Mouse (Mus musculus): ENCODE results near the gene AW551984. TPM values are rescaled to one million over a fixed set of nuclear protein-coding genes. Genes with fewer than 3 reads are reported as not detected.
A peak's percentile ranks its signal among the peaks of the same experiment; 100 is the strongest.

AW551984 gene
- polyA plus RNA-seq, 1 experiment from 2014 or later = 9.4 TPM

GRCm38 (mm10) chr9:39611953-39612352 is 7.8 kb upstream of the AW551984 start:
- H3K9me3 ChIP-seq (ENCODE audit: control insufficient read depth, low read length) = no peaks in the 10 kb centered on the region
- H3K36me3 ChIP-seq (ENCODE audit: control insufficient read depth, insufficient read depth, low read length) = no peaks in the 10 kb centered on the region
- no peak overlapping the region for H3K4me3 ChIP-seq (ENCODE audit: low read depth, low read length)
- 63% methylated on average over 1 of the region's 1 CpGs for WGBS
- no peaks in the 10 kb centered on the region for H3K4me1 ChIP-seq (ENCODE audit: control insufficient read depth, insufficient read depth, low read length)
- H3K27ac ChIP-seq (replicated peaks; ENCODE audit: low read depth, low read length) = no peak overlapping the region
- DNase-seq (ENCODE audit: low spot score) = no peak
- H3K9ac ChIP-seq (ENCODE audit: low read length) = no peak overlapping the region
- no peak overlapping the region for H3K4me2 ChIP-seq (ENCODE audit: low read depth, severe bottlenecking)
- no peak for ATAC-seq (ENCODE audit: insufficient number of reproducible peaks, low FRiP score, low TSS enrichment, low read depth)
- H3K27me3 ChIP-seq (ENCODE audit: control insufficient read depth, insufficient read depth, low read length) = no peaks in the 10 kb centered on the region

- Histone ChIP-seq H3K9me3 (ENCODE audit: control insufficient read depth, low read length) (no peaks in the 10 kb centered on the region), H3K4me2 (ENCODE audit: low read depth, severe bottlenecking) (no peak within 1 kb of the TSS), H3K36me3 (ENCODE audit: control insufficient read depth, insufficient read depth, low read length) (no peaks in the 10 kb centered on the region), H3K4me1 (ENCODE audit: control insufficient read depth, insufficient read depth, low read length) (no peaks in the 10 kb centered on the region), H3K27me3 (ENCODE audit: control insufficient read depth, insufficient read depth, low read length) (no peaks in the 10 kb centered on the region), H3K4me3 (ENCODE audit: low read depth, low read length) (no peak within 1 kb of the TSS), H3K27ac (replicated peaks; ENCODE audit: low read depth, low read length) (no peak within 1 kb of the TSS), H3K9ac (ENCODE audit: low read length) (no peak within 1 kb of the TSS)
- 69% methylated on average over 3 of the region's 3 CpGs for WGBS
- no peak for DNase-seq (ENCODE audit: low spot score)
- no peak for ATAC-seq (ENCODE audit: insufficient number of reproducible peaks, low FRiP score, low TSS enrichment, low read depth)
Measured at GRCm38 (mm10) chr9:39610355-39610754, 6.2 kb upstream of the AW551984 start, which contains the start of gene Olfr148. Gene Olfr148, plus strand, starts transcription at chr9:39610655.

GRCm38 (mm10) chr9:39608497-39608896 is 4.3 kb upstream of the AW551984 start:
- Histone ChIP-seq H3K9me3 (ENCODE audit: control insufficient read depth, low read length) (no peaks in the 10 kb centered on the region), H3K27ac (replicated peaks; ENCODE audit: low read depth, low read length) (no peak overlapping the region), H3K27me3 (ENCODE audit: control insufficient read depth, insufficient read depth, low read length) (no peaks in the 10 kb centered on the region), H3K4me1 (ENCODE audit: control insufficient read depth, insufficient read depth, low read length) (no peaks in the 10 kb centered on the region), H3K4me2 (ENCODE audit: low read depth, severe bottlenecking) (no peak overlapping the region), H3K9ac (ENCODE audit: low read length) (no peak overlapping the region), H3K4me3 (ENCODE audit: low read depth, low read length) (no peak overlapping the region), H3K36me3 (ENCODE audit: control insufficient read depth, insufficient read depth, low read length) (no peaks in the 10 kb centered on the region)
- DNase-seq (ENCODE audit: low spot score) (no peak), ATAC-seq (ENCODE audit: insufficient number of reproducible peaks, low FRiP score, low TSS enrichment, low read depth) (no peak)

GRCm38 (mm10) chr9:39603333-39603845 is 814 bp downstream of the AW551984 start:
- DNase-seq (ENCODE audit: low spot score) (peak; percentile 71), ATAC-seq (ENCODE audit: insufficient number of reproducible peaks, low FRiP score, low TSS enrichment, low read depth) (peak; percentile 82)
- Histone ChIP-seq H3K4me3 (ENCODE audit: low read depth, low read length) (peak overlapping the region; percentile 33), H3K27ac (replicated peaks; ENCODE audit: low read depth, low read length) (no peak overlapping the region), H3K9me3 (ENCODE audit: control insufficient read depth, low read length) (no peaks in the 10 kb centered on the region), H3K4me2 (ENCODE audit: low read depth, severe bottlenecking) (peak overlapping the region; percentile 72), H3K27me3 (ENCODE audit: control insufficient read depth, insufficient read depth, low read length) (no peaks in the 10 kb centered on the region), H3K9ac (ENCODE audit: low read length) (peak overlapping the region; percentile 37; the same call in 1 of the 2 replicates), H3K36me3 (ENCODE audit: control insufficient read depth, insufficient read depth, low read length) (no peaks in the 10 kb centered on the region), H3K4me1 (ENCODE audit: control insufficient read depth, insufficient read depth, low read length) (no peaks in the 10 kb centered on the region)
- 0% methylated on average over 9 of the region's 9 CpGs for WGBS

GRCm38 (mm10) chr9:39602536-39603332 is 1.5 kb downstream of the AW551984 start:
- Histone ChIP-seq H3K27me3 (ENCODE audit: control insufficient read depth, insufficient read depth, low read length) (no peaks in the 10 kb centered on the region), H3K36me3 (ENCODE audit: control insufficient read depth, insufficient read depth, low read length) (no peaks in the 10 kb centered on the region), H3K9me3 (ENCODE audit: control insufficient read depth, low read length) (no peaks in the 10 kb centered on the region), H3K4me1 (ENCODE audit: control insufficient read depth, insufficient read depth, low read length) (no peaks in the 10 kb centered on the region), H3K4me2 (ENCODE audit: low read depth, severe bottlenecking) (peak overlapping the region; percentile 72), H3K9ac (ENCODE audit: low read length) (peak overlapping the region; percentile 37; the same call in 1 of the 2 replicates), H3K27ac (replicated peaks; ENCODE audit: low read depth, low read length) (no peak overlapping the region), H3K4me3 (ENCODE audit: low read depth, low read length) (peak overlapping the region; percentile 33)
- WGBS = 0% methylated on average over 19 of the region's 19 CpGs
- peak; percentile 43 for DNase-seq (ENCODE audit: low spot score)
- peak; percentile 71 for ATAC-seq (ENCODE audit: insufficient number of reproducible peaks, low FRiP score, low TSS enrichment, low read depth)

- no peak for ATAC-seq (ENCODE audit: insufficient number of reproducible peaks, low FRiP score, low TSS enrichment, low read depth)
- Histone ChIP-seq H3K27me3 (ENCODE audit: control insufficient read depth, insufficient read depth, low read length) (no peaks in the 10 kb centered on the region), H3K4me3 (ENCODE audit: low read depth, low read length) (no peak overlapping the region), H3K4me2 (ENCODE audit: low read depth, severe bottlenecking) (no peak overlapping the region), H3K27ac (replicated peaks; ENCODE audit: low read depth, low read length) (no peak overlapping the region), H3K4me1 (ENCODE audit: control insufficient read depth, insufficient read depth, low read length) (no peaks in the 10 kb centered on the region), H3K9me3 (ENCODE audit: control insufficient read depth, low read length) (no peaks in the 10 kb centered on the region), H3K9ac (ENCODE audit: low read length) (no peak overlapping the region), H3K36me3 (ENCODE audit: control insufficient read depth, insufficient read depth, low read length) (no peaks in the 10 kb centered on the region)
- 90% methylated on average over 5 of the region's 5 CpGs for WGBS
- DNase-seq (ENCODE audit: low spot score) = no peak
Measured at GRCm38 (mm10) chr9:39577050-39577449, 27.2 kb downstream of the AW551984 start.

GRCm38 (mm10) chr9:39575469-39575868 is 28.7 kb downstream of the AW551984 start, which contains the start of gene Olfr959:
Gene Olfr959, minus strand, starts transcription at chr9:39575569.
- Histone ChIP-seq H3K27me3 (ENCODE audit: control insufficient read depth, insufficient read depth, low read length) (no peaks in the 10 kb centered on the region), H3K9me3 (ENCODE audit: control insufficient read depth, low read length) (no peaks in the 10 kb centered on the region), H3K4me1 (ENCODE audit: control insufficient read depth, insufficient read depth, low read length) (no peaks in the 10 kb centered on the region), H3K27ac (replicated peaks; ENCODE audit: low read depth, low read length) (no peak within 1 kb of the TSS), H3K4me3 (ENCODE audit: low read depth, low read length) (no peak within 1 kb of the TSS), H3K4me2 (ENCODE audit: low read depth, severe bottlenecking) (no peak within 1 kb of the TSS), H3K36me3 (ENCODE audit: control insufficient read depth, insufficient read depth, low read length) (no peaks in the 10 kb centered on the region), H3K9ac (ENCODE audit: low read length) (no peak within 1 kb of the TSS)
- WGBS = 80% methylated on average over 3 of the region's 3 CpGs
- ATAC-seq (ENCODE audit: insufficient number of reproducible peaks, low FRiP score, low TSS enrichment, low read depth) (no peak), DNase-seq (ENCODE audit: low spot score) (no peak)

- no peaks in the 10 kb centered on the region for H3K36me3 ChIP-seq (ENCODE audit: control insufficient read depth, insufficient read depth, low read length)
- no peak overlapping the region for H3K9ac ChIP-seq (ENCODE audit: low read length)
- H3K4me3 ChIP-seq (ENCODE audit: low read depth, low read length) = no peak overlapping the region
- ATAC-seq (ENCODE audit: insufficient number of reproducible peaks, low FRiP score, low TSS enrichment, low read depth) = no peak
- DNase-seq (ENCODE audit: low spot score) = no peak
- no peaks in the 10 kb centered on the region for H3K4me1 ChIP-seq (ENCODE audit: control insufficient read depth, insufficient read depth, low read length)
- no peak overlapping the region for H3K4me2 ChIP-seq (ENCODE audit: low read depth, severe bottlenecking)
- no peaks in the 10 kb centered on the region for H3K9me3 ChIP-seq (ENCODE audit: control insufficient read depth, low read length)
- H3K27me3 ChIP-seq (ENCODE audit: control insufficient read depth, insufficient read depth, low read length) = no peaks in the 10 kb centered on the region
- no peak overlapping the region for H3K27ac ChIP-seq (replicated peaks; ENCODE audit: low read depth, low read length)
Measured at GRCm38 (mm10) chr9:39558349-39558647, 45.9 kb downstream of the AW551984 start.
